Mouse (Mus musculus) kidney, adult 2 months (tissue): ENCODE results near the gene Fam168b. TPM values are rescaled to one million over a fixed set of nuclear protein-coding genes. Genes with fewer than 3 reads are reported as not detected.

Experiments
- DNase-seq: peaks from one replicate; pipeline ENCODE4 v3.0.0; 2021
- H3K27ac ChIP-seq: fragments of 200-500 bp; 2 replicates; pipeline ENCODE4 v1.5.1; 2012; ENCODE audit warnings: low read depth, low read length, control low read depth, inconsistent platforms; ENCODE audit not compliant: insufficient read depth
- H3K27me3 ChIP-seq: fragments of 200-500 bp; replicated peaks from 2 replicates; pipeline ENCODE4 v1.6.1; 2012; ENCODE audit warnings: mild to moderate bottlenecking, moderate library complexity, low read length, inconsistent platforms; ENCODE audit not compliant: control insufficient read depth, insufficient read depth
- H3K36me3 ChIP-seq: fragments of 200-500 bp; 2 replicates; pipeline ENCODE4 v1.6.1; 2012; ENCODE audit warnings: mild to moderate bottlenecking, moderate library complexity, low read length, inconsistent platforms; ENCODE audit not compliant: control insufficient read depth, insufficient read depth
- H3K4me1 ChIP-seq: fragments of 200-500 bp; 2 replicates; pipeline ENCODE4 v1.6.1; 2011; ENCODE audit warnings: low read length; ENCODE audit not compliant: control insufficient read depth, insufficient read depth
- H3K4me3 ChIP-seq: fragments of 200-500 bp; 2 replicates; pipeline ENCODE4 v1.5.1; 2011; ENCODE audit warnings: mild to moderate bottlenecking, low read depth, low read length, control low read depth; ENCODE audit not compliant: insufficient read depth
- CTCF ChIP-seq: fragments of 200-500 bp; conservative IDR thresholded peaks from 2 replicates; pipeline ENCODE4 v1.5.1; 2011; ENCODE audit warnings: low read depth, mild to moderate bottlenecking, control low read depth, low read length, moderate library complexity, mixed read lengths; ENCODE audit not compliant: insufficient read depth, insufficient read length
- POLR2A ChIP-seq: fragments of 200-500 bp; IDR thresholded peaks from one replicate; pipeline ENCODE4 v1.6.1; 2011; ENCODE audit warnings: low read depth, low read length, control low read depth
- WGBS: fragments of 180-500 bp; shearing (Covaris S2); methylation state at CpG from one replicate; pipeline ENCODE4 v1.1.7; 2018; 5-methylcytosine and 5-hydroxymethylcytosine counted together
- polyA plus RNA-seq: library from polyadenylated mRNA; depleted of rRNA; stranded (reverse); fragments of >200 nt; gene quantifications from 2 replicates; pipeline ENCODE4 v1.2.3, GENCODE M21; 2012

Gene Fam168b
- polyA plus RNA-seq, 1 experiment = 236 TPM

- no peaks in the 10 kb centered on the region for H3K4me1 ChIP-seq
- TF ChIP-seq POLR2A = no peak
- 44% methylated on average over 7 of the region's 7 CpGs for WGBS
- H3K36me3 ChIP-seq = no peaks in the 10 kb centered on the region
- H3K4me3 ChIP-seq = no peak overlapping the region; the same call in 1 of the 2 replicates
- H3K27ac ChIP-seq = no peak overlapping the region
- H3K27me3 ChIP-seq = no peaks in the 10 kb centered on the region
- no peak for DNase-seq
These were observed 40.6 kb downstream of the Fam168b start for GRCm38 (mm10) chr1:34802290-34802642.

GRCm38 (mm10) chr1:34801616-34802289, 41.1 kb downstream of the Fam168b start:
- TF ChIP-seq CTCF (no peak), POLR2A (no peak)
- Histone ChIP-seq H3K27me3 (no peaks in the 10 kb centered on the region), H3K4me1 (no peaks in the 10 kb centered on the region), H3K36me3 (no peaks in the 10 kb centered on the region), H3K4me3 (peak overlapping the region; percentile 55), H3K27ac (no peak overlapping the region)
- DNase-seq = peak; percentile 66
- WGBS = 3% methylated on average over 47 of the region's 47 CpGs

GRCm38 (mm10) chr1:34799140-34799539, 43.7 kb downstream of the Fam168b start:
- Histone ChIP-seq H3K27ac (no peak overlapping the region), H3K36me3 (no peaks in the 10 kb centered on the region), H3K4me1 (no peaks in the 10 kb centered on the region), H3K27me3 (no peaks in the 10 kb centered on the region), H3K4me3 (no peak overlapping the region)
- 82% methylated on average over 2 of the region's 2 CpGs for WGBS
- DNase-seq = no peak
- no peak for TF ChIP-seq POLR2A
- no peak for TF ChIP-seq CTCF

GRCm38 (mm10) chr1:34793304-34794300, 49.3 kb downstream of the Fam168b start:
- Histone ChIP-seq H3K4me3 (no peak overlapping the region), H3K4me1 (no peaks in the 10 kb centered on the region), H3K36me3 (no peaks in the 10 kb centered on the region), H3K27me3 (no peaks in the 10 kb centered on the region), H3K27ac (no peak overlapping the region)
- DNase-seq = no peak
- TF ChIP-seq CTCF = no peak
- TF ChIP-seq POLR2A = no peak
- WGBS = 75% methylated on average over 19 of the region's 19 CpGs

- no peak overlapping the region for H3K27ac ChIP-seq
- no peak overlapping the region for H3K4me3 ChIP-seq
- no peak for DNase-seq
- WGBS = 51% methylated on average over 6 of the region's 6 CpGs
- no peaks in the 10 kb centered on the region for H3K36me3 ChIP-seq
- no peaks in the 10 kb centered on the region for H3K4me1 ChIP-seq
- H3K27me3 ChIP-seq = no peaks in the 10 kb centered on the region
- TF ChIP-seq POLR2A (no peak), CTCF (no peak)
These were observed 59.2 kb downstream of the Fam168b start for GRCm38 (mm10) chr1:34783538-34784161.

- 94% methylated on average over 3 of the region's 3 CpGs for WGBS
- no peak for TF ChIP-seq CTCF
- TF ChIP-seq POLR2A = no peak
- no peaks in the 10 kb centered on the region for H3K36me3 ChIP-seq
- DNase-seq = no peak
- H3K4me1 ChIP-seq = no peaks in the 10 kb centered on the region
- no peaks in the 10 kb centered on the region for H3K27me3 ChIP-seq
- H3K4me3 ChIP-seq = no peak overlapping the region
- H3K27ac ChIP-seq = no peak overlapping the region
These were observed 67.0 kb downstream of the Fam168b start for GRCm38 (mm10) chr1:34775870-34776269.

- no peak for DNase-seq
- no peaks in the 10 kb centered on the region for H3K27me3 ChIP-seq
- no peak for TF ChIP-seq CTCF
- no peak for TF ChIP-seq POLR2A
- H3K27ac ChIP-seq = no peak overlapping the region
- no peak overlapping the region for H3K4me3 ChIP-seq
- H3K4me1 ChIP-seq = no peaks in the 10 kb centered on the region
- WGBS = 68% methylated on average over 6 of the region's 6 CpGs
- H3K36me3 ChIP-seq = no peaks in the 10 kb centered on the region
These were observed 74.0 kb downstream of the Fam168b start for GRCm38 (mm10) chr1:34768875-34769274.
